Mouse (Mus musculus): Measurements from ENCODE around the gene Slc9a7. TPM values are rescaled to one million over a fixed set of nuclear protein-coding genes. Genes with fewer than 3 reads are reported as not detected.

Gene Slc9a7
- 1.7 and 3.4 TPM in 2 replicates for polyA plus RNA-seq (2014; fragmentation: Nextera tagmentation; extraction: Ambion mirVana)

DNA sequence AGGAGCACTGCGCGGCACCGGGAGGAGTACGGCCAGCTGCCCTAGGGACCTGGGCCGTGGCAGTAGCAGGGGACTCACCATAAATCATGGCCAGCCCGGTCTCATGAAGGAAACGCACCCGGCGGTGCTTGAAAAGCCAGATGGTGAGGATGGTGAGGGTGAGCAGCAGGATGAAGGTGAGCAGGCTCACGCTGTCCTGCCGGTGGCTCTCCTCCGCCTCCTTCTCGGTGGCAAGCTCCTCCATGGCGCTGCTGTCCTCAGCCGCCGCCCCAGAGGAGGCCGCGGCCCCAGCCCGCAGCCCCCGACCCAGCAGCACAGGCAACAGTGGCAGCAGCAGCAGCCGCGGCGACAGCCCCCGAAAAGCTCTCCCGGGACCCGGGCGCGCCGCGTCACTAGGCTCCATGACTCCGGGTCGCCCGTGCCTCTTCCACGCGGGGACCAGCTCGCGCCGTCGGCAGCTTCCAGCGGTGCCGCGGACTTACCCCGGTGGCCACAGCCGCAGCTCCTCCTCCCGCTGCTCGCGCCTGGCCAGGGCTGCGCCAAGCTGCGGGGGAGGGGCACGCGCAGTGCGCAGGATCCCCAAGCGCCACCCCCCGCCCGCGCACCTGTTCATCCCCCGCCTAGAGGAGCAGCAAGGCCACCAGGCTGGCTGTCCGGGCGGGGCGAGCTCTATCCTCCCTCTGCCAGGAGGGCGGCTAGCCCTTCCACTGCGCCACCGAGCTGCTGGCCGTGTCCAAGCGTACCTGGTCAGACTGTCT is at the start of gene Slc9a7:
Gene Slc9a7, minus strand, starts transcription at position 526 of the 758 bp plus-strand sequence.
- WGBS, result 12% methylated on average over 38 of the region's 65 CpGs
- H3K9ac ChIP-seq (ENCODE audit: low read length), result peak within 1 kb of the TSS; percentile 51
- H3K9me3 ChIP-seq (ENCODE audit: control insufficient read depth, low read length), result no peaks in the 10 kb centered on the region
- H3K27me3 ChIP-seq (ENCODE audit: control insufficient read depth, insufficient read depth, low read length), result no peaks in the 10 kb centered on the region
- H3K27ac ChIP-seq (ENCODE audit: low read depth, low read length), result no peak within 1 kb of the TSS
- peak within 1 kb of the TSS; percentile 52 for H3K4me2 ChIP-seq (ENCODE audit: low read depth)
- H3K36me3 ChIP-seq (ENCODE audit: control insufficient read depth, insufficient read depth, low read length), result no peaks in the 10 kb centered on the region
- DNase-seq (ENCODE audit: low spot score) (peak; percentile 72), ATAC-seq (ENCODE audit: insufficient read depth, low FRiP score, low TSS enrichment) (peak; percentile 90)
- no peaks in the 10 kb centered on the region for H3K4me1 ChIP-seq (ENCODE audit: control insufficient read depth, insufficient read depth, low read length)
- H3K4me3 ChIP-seq (ENCODE audit: low read depth, low read length), result peak within 1 kb of the TSS; percentile 51

DNA sequence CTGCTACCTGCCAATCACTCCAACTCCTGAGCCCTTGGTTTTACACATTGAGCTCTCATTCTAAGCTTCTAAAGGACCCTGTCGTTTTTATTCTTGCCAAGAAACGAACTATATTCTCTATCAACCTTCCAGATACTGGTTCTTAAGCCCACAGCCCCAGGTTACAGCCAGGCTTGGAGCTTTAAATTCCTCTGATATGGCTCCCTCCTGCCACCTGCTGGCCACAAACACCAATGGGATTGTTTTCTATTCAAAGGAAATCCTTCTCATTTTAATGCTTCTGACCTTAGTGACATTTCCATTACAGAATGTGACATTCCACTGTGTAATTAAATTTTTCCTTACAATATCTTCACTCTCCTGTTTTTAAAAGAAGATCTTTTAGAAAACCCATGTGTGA is 44.1 kb upstream of the Slc9a7 start:
- Histone ChIP-seq H3K9me3 (ENCODE audit: control insufficient read depth, low read length) (no peaks in the 10 kb centered on the region), H3K4me2 (ENCODE audit: low read depth) (no peak overlapping the region), H3K4me1 (ENCODE audit: control insufficient read depth, insufficient read depth, low read length) (no peaks in the 10 kb centered on the region), H3K27me3 (ENCODE audit: control insufficient read depth, insufficient read depth, low read length) (no peaks in the 10 kb centered on the region), H3K4me3 (ENCODE audit: low read depth, low read length) (no peak overlapping the region), H3K27ac (ENCODE audit: low read depth, low read length) (no peak overlapping the region), H3K9ac (ENCODE audit: low read length) (no peak overlapping the region), H3K36me3 (ENCODE audit: control insufficient read depth, insufficient read depth, low read length) (no peaks in the 10 kb centered on the region)
- DNase-seq (ENCODE audit: low spot score) (peak; percentile 33), ATAC-seq (ENCODE audit: insufficient read depth, low FRiP score, low TSS enrichment) (no peak)
- 18% methylated on average over 2 of the region's 2 CpGs for WGBS

DNA sequence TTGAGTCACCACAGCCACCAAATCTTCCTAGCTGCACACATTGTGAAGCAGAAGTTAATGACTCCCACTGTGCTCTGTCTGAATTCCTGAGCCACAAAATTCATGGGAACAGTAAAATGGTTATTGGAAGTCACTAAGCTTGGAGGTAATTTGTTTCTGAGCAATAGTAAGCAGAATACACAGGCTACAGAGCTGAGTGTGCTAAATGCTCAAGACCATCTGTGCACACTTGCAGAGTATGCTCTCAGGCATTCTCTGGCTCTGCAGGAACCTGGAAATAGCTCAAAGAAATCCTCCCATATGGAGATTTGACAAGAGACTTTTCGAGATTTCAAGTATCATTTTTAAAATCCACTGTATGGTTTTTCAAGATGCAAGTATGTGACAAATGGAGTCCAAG is 41.1 kb upstream of the Slc9a7 start:
- Histone ChIP-seq H3K9me3 (ENCODE audit: control insufficient read depth, low read length) (no peaks in the 10 kb centered on the region), H3K4me1 (ENCODE audit: control insufficient read depth, insufficient read depth, low read length) (no peaks in the 10 kb centered on the region), H3K36me3 (ENCODE audit: control insufficient read depth, insufficient read depth, low read length) (no peaks in the 10 kb centered on the region), H3K9ac (ENCODE audit: low read length) (no peak overlapping the region), H3K4me2 (ENCODE audit: low read depth) (no peak overlapping the region), H3K4me3 (ENCODE audit: low read depth, low read length) (no peak overlapping the region), H3K27me3 (ENCODE audit: control insufficient read depth, insufficient read depth, low read length) (no peaks in the 10 kb centered on the region), H3K27ac (ENCODE audit: low read depth, low read length) (no peak overlapping the region)
- no peak for ATAC-seq (ENCODE audit: insufficient read depth, low FRiP score, low TSS enrichment)
- no peak for DNase-seq (ENCODE audit: low spot score)
- WGBS, result 74% methylated on average over 1 of the region's 1 CpGs

DNA sequence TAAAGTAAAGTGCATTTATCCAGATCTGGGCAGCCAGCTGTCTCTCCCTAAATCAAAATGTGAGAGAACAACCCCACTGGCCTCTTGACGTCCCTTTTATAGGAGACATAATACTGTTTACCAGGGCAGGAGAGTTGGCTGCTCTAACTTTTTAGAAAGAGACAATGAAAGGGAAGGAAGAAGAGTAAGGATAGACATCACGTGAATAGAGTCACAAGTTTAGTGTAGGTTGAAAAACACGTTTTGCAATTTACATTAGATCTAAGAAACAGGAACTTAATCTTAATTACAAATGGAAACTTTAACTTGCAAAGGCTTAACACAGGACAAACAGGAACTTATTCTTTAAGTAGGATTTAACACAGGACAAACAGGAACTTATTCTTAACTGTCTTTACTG is 15.6 kb upstream of the Slc9a7 start:
- Histone ChIP-seq H3K9me3 (ENCODE audit: control insufficient read depth, low read length) (no peaks in the 10 kb centered on the region), H3K27me3 (ENCODE audit: control insufficient read depth, insufficient read depth, low read length) (no peaks in the 10 kb centered on the region), H3K4me1 (ENCODE audit: control insufficient read depth, insufficient read depth, low read length) (no peaks in the 10 kb centered on the region), H3K36me3 (ENCODE audit: control insufficient read depth, insufficient read depth, low read length) (no peaks in the 10 kb centered on the region), H3K4me2 (ENCODE audit: low read depth) (no peak overlapping the region), H3K4me3 (ENCODE audit: low read depth, low read length) (no peak overlapping the region), H3K27ac (ENCODE audit: low read depth, low read length) (no peak overlapping the region), H3K9ac (ENCODE audit: low read length) (no peak overlapping the region)
- ATAC-seq (ENCODE audit: insufficient read depth, low FRiP score, low TSS enrichment) (no peak), DNase-seq (ENCODE audit: low spot score) (no peak)
- WGBS, result 36% methylated on average over 3 of the region's 3 CpGs

DNA sequence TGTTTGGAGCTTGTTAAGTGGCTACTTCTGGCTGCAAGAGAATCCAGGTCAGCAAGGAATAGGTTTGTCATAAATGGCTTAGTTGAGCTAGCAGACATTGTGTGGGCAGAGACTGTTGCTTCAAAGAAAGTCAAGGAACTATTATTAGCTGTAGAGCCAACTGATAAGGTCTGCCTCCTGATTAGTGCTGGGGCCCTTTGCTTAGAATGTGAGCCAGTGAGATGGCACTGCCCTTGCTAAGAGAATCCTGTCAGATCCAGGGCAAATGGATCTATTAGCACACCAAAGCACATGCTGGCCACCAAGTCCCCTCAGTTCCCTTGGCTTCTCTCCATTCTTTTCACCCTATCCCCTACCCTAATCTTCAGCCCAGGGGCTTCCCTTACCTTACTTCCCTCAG is 14.3 kb upstream of the Slc9a7 start:
- no peak overlapping the region for H3K4me3 ChIP-seq (ENCODE audit: low read depth, low read length)
- no peaks in the 10 kb centered on the region for H3K9me3 ChIP-seq (ENCODE audit: control insufficient read depth, low read length)
- no peak for ATAC-seq (ENCODE audit: insufficient read depth, low FRiP score, low TSS enrichment)
- no peaks in the 10 kb centered on the region for H3K27me3 ChIP-seq (ENCODE audit: control insufficient read depth, insufficient read depth, low read length)
- H3K4me1 ChIP-seq (ENCODE audit: control insufficient read depth, insufficient read depth, low read length), result no peaks in the 10 kb centered on the region
- H3K9ac ChIP-seq (ENCODE audit: low read length), result no peak overlapping the region
- no peak for DNase-seq (ENCODE audit: low spot score)
- no peak overlapping the region for H3K27ac ChIP-seq (ENCODE audit: low read depth, low read length)
- no peak overlapping the region for H3K4me2 ChIP-seq (ENCODE audit: low read depth)
- H3K36me3 ChIP-seq (ENCODE audit: control insufficient read depth, insufficient read depth, low read length), result no peaks in the 10 kb centered on the region

DNA sequence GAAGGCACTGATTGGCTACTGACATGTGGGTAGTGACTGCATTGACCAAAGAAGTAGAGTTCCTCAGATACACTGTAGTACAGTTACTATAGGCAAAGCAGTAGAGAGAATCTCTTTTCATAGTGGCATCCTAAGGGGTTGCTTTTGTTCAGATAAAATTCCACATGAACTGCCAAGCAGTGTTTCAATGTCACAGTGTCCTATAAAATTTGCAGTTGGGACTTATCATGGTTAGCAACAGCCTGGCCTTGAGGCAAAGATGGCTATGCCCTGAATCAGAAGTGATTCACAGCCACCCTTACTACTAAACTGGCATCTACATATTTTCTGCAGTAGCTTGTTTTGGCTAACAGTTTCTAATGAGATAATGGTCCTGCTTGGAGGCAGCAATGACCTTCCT is 11.7 kb upstream of the Slc9a7 start:
- Histone ChIP-seq H3K27me3 (ENCODE audit: control insufficient read depth, insufficient read depth, low read length) (no peaks in the 10 kb centered on the region), H3K4me3 (ENCODE audit: low read depth, low read length) (no peak overlapping the region), H3K4me1 (ENCODE audit: control insufficient read depth, insufficient read depth, low read length) (no peaks in the 10 kb centered on the region), H3K36me3 (ENCODE audit: control insufficient read depth, insufficient read depth, low read length) (no peaks in the 10 kb centered on the region), H3K9me3 (ENCODE audit: control insufficient read depth, low read length) (no peaks in the 10 kb centered on the region), H3K27ac (ENCODE audit: low read depth, low read length) (no peak overlapping the region), H3K4me2 (ENCODE audit: low read depth) (no peak overlapping the region), H3K9ac (ENCODE audit: low read length) (no peak overlapping the region)
- DNase-seq (ENCODE audit: low spot score) (no peak), ATAC-seq (ENCODE audit: insufficient read depth, low FRiP score, low TSS enrichment) (no peak)

DNA sequence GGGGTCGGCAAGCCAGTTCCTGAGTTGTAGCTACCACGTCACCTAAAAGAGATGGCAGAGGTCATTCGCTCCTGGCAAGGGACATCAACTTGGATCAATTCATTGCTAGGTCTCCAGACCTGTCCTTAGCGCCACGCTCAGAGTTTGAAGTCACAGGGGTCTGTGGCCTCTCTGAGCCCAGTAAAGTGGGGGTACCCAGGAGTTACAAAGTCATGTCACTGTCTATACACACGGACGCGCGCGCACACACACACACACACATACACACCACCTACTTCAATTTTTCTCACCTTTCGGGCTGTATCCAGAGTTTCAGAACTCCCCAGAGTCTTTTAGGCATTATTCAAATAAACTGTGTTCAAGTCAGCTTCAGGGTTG is 422 bp upstream of the Slc9a7 start:
- Histone ChIP-seq H3K9ac (ENCODE audit: low read length) (no peak overlapping the region), H3K9me3 (ENCODE audit: control insufficient read depth, low read length) (no peaks in the 10 kb centered on the region), H3K27ac (ENCODE audit: low read depth, low read length) (no peak overlapping the region), H3K36me3 (ENCODE audit: control insufficient read depth, insufficient read depth, low read length) (no peaks in the 10 kb centered on the region), H3K4me3 (ENCODE audit: low read depth, low read length) (peak overlapping the region; percentile 51), H3K4me2 (ENCODE audit: low read depth) (peak overlapping the region; percentile 52), H3K27me3 (ENCODE audit: control insufficient read depth, insufficient read depth, low read length) (no peaks in the 10 kb centered on the region), H3K4me1 (ENCODE audit: control insufficient read depth, insufficient read depth, low read length) (no peaks in the 10 kb centered on the region)
- WGBS, result 37% methylated on average over 11 of the region's 11 CpGs
- no peak for DNase-seq (ENCODE audit: low spot score)
- ATAC-seq (ENCODE audit: insufficient read depth, low FRiP score, low TSS enrichment), result peak; percentile 49; the same call in 1 of the 2 replicates

DNA sequence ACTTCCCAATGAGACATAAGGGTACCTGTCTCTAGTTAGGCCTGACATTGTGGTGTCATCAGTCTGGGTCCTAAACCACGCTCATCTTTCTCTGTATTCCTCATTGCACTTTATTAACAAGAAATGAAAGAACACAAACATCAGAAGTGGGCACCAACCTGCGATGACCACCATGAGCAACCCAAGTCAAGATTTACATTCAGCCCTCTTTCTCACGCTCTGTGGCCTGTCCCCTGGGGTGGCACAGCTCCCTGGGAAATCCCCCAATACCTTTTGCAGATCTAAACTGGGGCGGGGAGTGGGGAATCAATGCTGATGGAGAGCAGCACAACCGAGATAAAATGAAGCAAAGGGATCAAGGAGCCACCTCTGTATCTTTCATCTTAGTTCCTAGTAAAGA is 892 bp downstream of the Slc9a7 start:
- Histone ChIP-seq H3K27ac (ENCODE audit: low read depth, low read length) (no peak overlapping the region), H3K36me3 (ENCODE audit: control insufficient read depth, insufficient read depth, low read length) (no peaks in the 10 kb centered on the region), H3K4me1 (ENCODE audit: control insufficient read depth, insufficient read depth, low read length) (no peaks in the 10 kb centered on the region), H3K9ac (ENCODE audit: low read length) (no peak overlapping the region), H3K4me3 (ENCODE audit: low read depth, low read length) (peak overlapping the region; percentile 51), H3K27me3 (ENCODE audit: control insufficient read depth, insufficient read depth, low read length) (no peaks in the 10 kb centered on the region), H3K4me2 (ENCODE audit: low read depth) (peak overlapping the region; percentile 52), H3K9me3 (ENCODE audit: control insufficient read depth, low read length) (no peaks in the 10 kb centered on the region)
- peak; percentile 11 for DNase-seq (ENCODE audit: low spot score)
- WGBS, result 23% methylated on average over 5 of the region's 5 CpGs
- no peak for ATAC-seq (ENCODE audit: insufficient read depth, low FRiP score, low TSS enrichment)

DNA sequence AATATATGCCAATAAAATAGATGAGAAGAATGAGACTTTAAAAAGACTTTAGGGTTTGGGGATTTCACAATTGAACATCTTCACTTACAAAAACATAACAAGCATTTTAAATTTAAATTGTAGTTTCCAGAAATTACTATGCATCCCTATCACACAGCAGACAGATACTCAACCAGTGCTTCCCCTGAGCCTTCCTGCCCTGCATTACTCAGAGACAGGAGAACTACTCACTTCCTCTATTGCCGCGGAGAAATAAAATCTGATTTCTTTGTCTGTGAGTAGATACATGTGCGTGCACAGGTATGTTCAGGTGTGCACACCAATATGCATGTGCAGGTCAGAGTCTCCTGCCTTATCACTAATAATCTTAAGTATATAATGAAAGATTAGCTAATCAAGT is 2.9 kb downstream of the Slc9a7 start:
- ATAC-seq (ENCODE audit: insufficient read depth, low FRiP score, low TSS enrichment) (no peak), DNase-seq (ENCODE audit: low spot score) (no peak)
- H3K4me3 ChIP-seq (ENCODE audit: low read depth, low read length), result no peak overlapping the region
- 89% methylated on average over 3 of the region's 3 CpGs for WGBS
- H3K36me3 ChIP-seq (ENCODE audit: control insufficient read depth, insufficient read depth, low read length), result no peaks in the 10 kb centered on the region
- H3K9me3 ChIP-seq (ENCODE audit: control insufficient read depth, low read length), result no peaks in the 10 kb centered on the region
- H3K4me2 ChIP-seq (ENCODE audit: low read depth), result no peak overlapping the region
- no peak overlapping the region for H3K9ac ChIP-seq (ENCODE audit: low read length)
- H3K4me1 ChIP-seq (ENCODE audit: control insufficient read depth, insufficient read depth, low read length), result no peaks in the 10 kb centered on the region
- no peak overlapping the region for H3K27ac ChIP-seq (ENCODE audit: low read depth, low read length)
- H3K27me3 ChIP-seq (ENCODE audit: control insufficient read depth, insufficient read depth, low read length), result no peaks in the 10 kb centered on the region

Measured in neural tube, embryonic 11.5 days (tissue).